In the genomic region with DNA sequence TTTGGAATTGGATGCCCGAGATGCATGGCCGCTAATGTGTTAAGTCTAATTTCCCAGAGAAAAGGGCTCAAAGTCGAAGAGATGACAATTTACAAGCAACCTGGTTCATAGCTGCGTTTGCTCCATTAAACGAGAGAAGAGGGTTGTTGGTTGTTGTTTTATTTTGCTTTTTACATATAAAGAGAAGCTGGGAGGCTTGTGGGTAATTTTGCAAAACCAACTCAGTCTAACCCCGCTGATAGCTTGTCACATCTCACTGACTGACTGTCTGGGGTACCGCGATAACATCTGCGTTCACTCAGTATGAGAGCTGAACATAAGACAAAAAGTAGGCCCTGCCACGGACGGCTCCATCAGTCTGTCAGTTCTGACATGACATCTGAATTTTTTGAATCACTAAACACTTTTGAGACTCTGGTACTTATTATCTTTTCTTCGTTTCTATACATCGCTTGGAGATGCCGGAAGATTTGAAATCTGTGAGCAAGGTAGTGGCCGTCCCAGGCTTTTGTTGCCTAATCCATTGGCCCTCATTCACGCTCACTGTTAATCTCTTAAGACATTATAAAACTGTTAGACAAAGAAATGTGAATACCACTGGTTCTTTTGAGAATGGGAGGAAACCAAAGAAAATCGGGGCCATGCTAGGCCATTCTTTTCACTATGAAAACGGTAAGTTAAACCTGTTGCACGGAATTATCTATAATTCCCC, we compare ENCODE assay signal across 18 mouse cellular contexts.
DNase-seq lines count a peak whose midpoint lies in the region; ATAC-seq and TF ChIP-seq lines count a peak whose summit lies in the region.
"Had no signal": no experiment of that assay in that cellular context is flagged by ENCODE, and none has a peak within 500 bp of the region (broad histone marks: within the 10 kb centered on the region; RNA-seq: fewer than 3 reads in every experiment).

No protein-coding gene starts in this region.

- no peak for ATAC-seq in lung, embryonic 14.5 days (ENCODE audit: insufficient read depth)
- no peak for ATAC-seq in forebrain, embryonic 13.5 days
- no peak for ATAC-seq in limb, embryonic 14.5 days (ENCODE audit: low FRiP score, low read depth)
- ATAC-seq: intestine, embryonic 15.5 days; liver, postnatal 0 days had no signal

- H3K4me1 ChIP-seq in lung, embryonic 14.5 days (ENCODE audit: insufficient read depth), result no peaks in the 10 kb centered on the region; the same call in 1 of the 2 replicates
- H3K4me1 ChIP-seq in forebrain, embryonic 13.5 days, result peaks cover 21% of the 10 kb centered on the region
- peaks cover 25% of the 10 kb centered on the region for H3K4me1 ChIP-seq in limb, embryonic 14.5 days (ENCODE audit: control insufficient read depth, insufficient read depth, low read length)
- H3K4me1 ChIP-seq: intestine, embryonic 15.5 days; megakaryocyte, embryonic 14.5 days had no signal

- H3K9me3 ChIP-seq in lung, embryonic 14.5 days (ENCODE audit: low read depth, low read length), result no peaks in the 10 kb centered on the region
- H3K9me3 ChIP-seq in forebrain, embryonic 13.5 days (replicated peaks), result no peaks in the 10 kb centered on the region
- H3K9me3 ChIP-seq in limb, embryonic 14.5 days (ENCODE audit: control insufficient read depth, low read length), result no peaks in the 10 kb centered on the region
- H3K9me3 ChIP-seq: intestine, embryonic 15.5 days; kidney, embryonic 15.5 days; limb, embryonic 15.5 days; megakaryocyte, embryonic 14.5 days had no signal

- no peaks in the 10 kb centered on the region for H3K36me3 ChIP-seq in lung, embryonic 14.5 days (ENCODE audit: insufficient read depth)
- H3K36me3 ChIP-seq in forebrain, embryonic 13.5 days (ENCODE audit: poor library complexity, severe bottlenecking), result no peaks in the 10 kb centered on the region
- no peaks in the 10 kb centered on the region for H3K36me3 ChIP-seq in limb, embryonic 14.5 days (ENCODE audit: control insufficient read depth, insufficient read depth, low read length)
- H3K36me3 ChIP-seq: intestine, embryonic 15.5 days; kidney, embryonic 15.5 days; limb, embryonic 15.5 days had no signal

- no peak for TF ChIP-seq POLR2A in limb, embryonic 14.5 days (IDR thresholded peaks at IDR 0.05; ENCODE audit: borderline replicate concordance, extremely low read depth, insufficient read depth, insufficient read length)

- no peak overlapping the region; the same call in 1 of the 2 replicates for H3K27ac ChIP-seq in lung, embryonic 14.5 days (ENCODE audit: low read depth)
- no peak overlapping the region for H3K27ac ChIP-seq in forebrain, embryonic 13.5 days
- peak overlapping the region; percentile 2; the same call in 1 of the 2 replicates for H3K27ac ChIP-seq in limb, embryonic 14.5 days (replicated peaks; ENCODE audit: low read depth, low read length)
- H3K27ac ChIP-seq: heart, adult 2 months; intestine, embryonic 15.5 days; kidney, embryonic 15.5 days; layer of hippocampus, adult 2 months; limb, embryonic 15.5 days had no signal

- H3K4me3 ChIP-seq in lung, embryonic 14.5 days (ENCODE audit: low read depth, low read length), result no peak overlapping the region
- no peak overlapping the region for H3K4me3 ChIP-seq in forebrain, embryonic 13.5 days
- no peak overlapping the region for H3K4me3 ChIP-seq in limb, embryonic 14.5 days (replicated peaks; ENCODE audit: low read length)
- H3K4me3 ChIP-seq: heart, adult 2 months; intestine, embryonic 15.5 days; kidney, embryonic 15.5 days; layer of hippocampus, adult 2 months; limb, embryonic 15.5 days; megakaryocyte, embryonic 14.5 days had no signal

- H3K4me2 ChIP-seq in lung, embryonic 14.5 days, result no peak overlapping the region
- peak overlapping the region; percentile 27 for H3K4me2 ChIP-seq in forebrain, embryonic 13.5 days
- H3K4me2 ChIP-seq in limb, embryonic 14.5 days (replicated peaks; ENCODE audit: low read depth, low read length, severe bottlenecking), result no peak overlapping the region
- H3K4me2 ChIP-seq: intestine, embryonic 15.5 days; kidney, embryonic 15.5 days; limb, embryonic 15.5 days had no signal

- no peak overlapping the region for H3K9ac ChIP-seq in lung, embryonic 14.5 days
- no peak overlapping the region for H3K9ac ChIP-seq in forebrain, embryonic 13.5 days
- H3K9ac ChIP-seq in limb, embryonic 14.5 days (ENCODE audit: low read depth, low read length, severe bottlenecking), result no peak overlapping the region
- H3K9ac ChIP-seq: intestine, embryonic 15.5 days; kidney, embryonic 15.5 days; limb, embryonic 15.5 days; liver, postnatal 0 days had no signal

- 55% methylated on average over 19 of the region's 19 CpGs for WGBS in lung, embryonic 14.5 days
- WGBS in forebrain, embryonic 13.5 days, result 9% methylated on average over 19 of the region's 19 CpGs
- 39% methylated on average over 19 of the region's 19 CpGs for whole genome bisulfite sequencing in limb, embryonic 14.5 days

- DNase-seq in lung, embryonic 14.5 days, result peak; percentile 22
- DNase-seq in lung, adult 18-20 months, result no peak
- peak; percentile 60 for DNase-seq in embryo, embryonic 11 days
- no peak for DNase-seq in limb, embryonic 14.5 days (ENCODE audit: low spot score)
- no peak for DNase-seq in urinary bladder, postnatal 36 days (ENCODE audit: low spot score in 2 of 2)
- no peak for DNase-seq in heart, postnatal 4 days
- no peak for DNase-seq in ovary, postnatal 36 days (ENCODE audit: low spot score)
- DNase-seq: cerebellum, adult 11-12 months; heart, adult 2 months; heart, postnatal 10 days; liver, postnatal 0 days; right cerebral cortex, postnatal 14 days had no signal

- no peak for TF ChIP-seq CTCF in lung, embryonic 14.5 days (IDR thresholded peaks at IDR 0.05; ENCODE audit: low read depth)

- 0 out of 2 replicates have a peak, but pooled peaks cover 4% of the 10 kb centered on the region for H3K27me3 ChIP-seq in lung, embryonic 14.5 days (ENCODE audit: insufficient read depth, low read length)
- peaks cover 66% of the 10 kb centered on the region for H3K27me3 ChIP-seq in forebrain, embryonic 13.5 days
- H3K27me3 ChIP-seq in limb, embryonic 14.5 days (ENCODE audit: control insufficient read depth, insufficient read depth, low read length), result no peaks in the 10 kb centered on the region
- H3K27me3 ChIP-seq: limb, embryonic 15.5 days; megakaryocyte, embryonic 14.5 days had no signal

Comparison
In these comparisons a context has a peak if more than half of its experiments do, and no peak if none do; other contexts are left out.
1. DNase-seq: peak in lung, embryonic 14.5 days (single experiment) and embryo, embryonic 11 days (single experiment); none in lung, adult 18-20 months (0 of 2), limb, embryonic 14.5 days (single experiment), urinary bladder, postnatal 36 days (0 of 2), heart, postnatal 4 days (single experiment) and ovary, postnatal 36 days (single experiment).